Mouse (Mus musculus) hindbrain, embryonic 14.5 days (tissue): Measurements from ENCODE around the gene Padi3. TPM values are rescaled to one million over a fixed set of nuclear protein-coding genes. Genes with fewer than 3 reads are reported as not detected.

Source experiments
- ATAC-seq: fragments of 200-750 bp; cut with Nextera tagmentation; 2 replicates; pipeline ENCODE4 v1.8.0; 2017; ENCODE audit warnings: moderate number of reproducible peaks, mild to moderate bottlenecking, moderate TSS enrichment, moderate library complexity; ENCODE audit not compliant: low FRiP score
- DNase-seq: peaks from one replicate; pipeline ENCODE4 v3.0.0-alpha.2; 2015; ENCODE audit warnings: low spot score
- H3K27ac ChIP-seq: fragments of 300-500 bp; sonication (generic); 2 replicates; pipeline ENCODE4 v1.5.1; 2014; ENCODE audit warnings: mild to moderate bottlenecking, moderate library complexity
- H3K27me3 ChIP-seq: fragments of 300-500 bp; sonication (generic); 2 replicates; pipeline ENCODE4 v1.6.1; 2014; ENCODE audit warnings: mild to moderate bottlenecking, low read length, mixed read lengths; ENCODE audit not compliant: control insufficient read depth, insufficient read depth
- H3K36me3 ChIP-seq: fragments of 300-500 bp; sonication (generic); replicated peaks from 2 replicates; pipeline ENCODE4 v1.6.1; 2014; ENCODE audit not compliant: control insufficient read depth, insufficient read depth
- H3K4me1 ChIP-seq: fragments of 300-500 bp; sonication (generic); replicated peaks from 2 replicates; pipeline ENCODE4 v1.6.1; 2014; ENCODE audit warnings: antibody characterized with exemption, low read length, mixed read lengths; ENCODE audit not compliant: control insufficient read depth, insufficient read depth
- H3K4me2 ChIP-seq: fragments of 300-500 bp; sonication (generic); replicated peaks from 2 replicates; pipeline ENCODE4 v1.6.1; 2014; ENCODE audit warnings: mild to moderate bottlenecking, moderate library complexity
- H3K4me3 ChIP-seq: fragments of 300-500 bp; sonication (generic); replicated peaks from 2 replicates; pipeline ENCODE4 v1.5.1; 2014; ENCODE audit warnings: mild to moderate bottlenecking, low read length
- H3K9ac ChIP-seq: fragments of 300-500 bp; sonication (generic); 2 replicates; pipeline ENCODE4 v1.6.1; 2014
- H3K9me3 ChIP-seq: fragments of 300-500 bp; sonication (generic); 2 replicates; pipeline ENCODE4 v1.6.1; 2016; ENCODE audit warnings: low read length; ENCODE audit not compliant: control insufficient read depth
- WGBS: fragments of 180-500 bp; shearing (Covaris S2); extraction: QIAGEN DNeasy Blood & Tissue Kit; methylation state at CpG from one replicate; pipeline ENCODE4 v1.1.7; 2014; 5-methylcytosine and 5-hydroxymethylcytosine counted together
- polyA plus RNA-seq: library from polyadenylated mRNA; unstranded; fragments of >200 nt; fragmentation: Nextera tagmentation; extraction: Ambion mirVana; gene quantifications from 2 replicates; pipeline ENCODE4 v1.2.1, GENCODE M21; 2014

Padi3 gene
- polyA plus RNA-seq, result not detected in 2 replicates

DNA sequence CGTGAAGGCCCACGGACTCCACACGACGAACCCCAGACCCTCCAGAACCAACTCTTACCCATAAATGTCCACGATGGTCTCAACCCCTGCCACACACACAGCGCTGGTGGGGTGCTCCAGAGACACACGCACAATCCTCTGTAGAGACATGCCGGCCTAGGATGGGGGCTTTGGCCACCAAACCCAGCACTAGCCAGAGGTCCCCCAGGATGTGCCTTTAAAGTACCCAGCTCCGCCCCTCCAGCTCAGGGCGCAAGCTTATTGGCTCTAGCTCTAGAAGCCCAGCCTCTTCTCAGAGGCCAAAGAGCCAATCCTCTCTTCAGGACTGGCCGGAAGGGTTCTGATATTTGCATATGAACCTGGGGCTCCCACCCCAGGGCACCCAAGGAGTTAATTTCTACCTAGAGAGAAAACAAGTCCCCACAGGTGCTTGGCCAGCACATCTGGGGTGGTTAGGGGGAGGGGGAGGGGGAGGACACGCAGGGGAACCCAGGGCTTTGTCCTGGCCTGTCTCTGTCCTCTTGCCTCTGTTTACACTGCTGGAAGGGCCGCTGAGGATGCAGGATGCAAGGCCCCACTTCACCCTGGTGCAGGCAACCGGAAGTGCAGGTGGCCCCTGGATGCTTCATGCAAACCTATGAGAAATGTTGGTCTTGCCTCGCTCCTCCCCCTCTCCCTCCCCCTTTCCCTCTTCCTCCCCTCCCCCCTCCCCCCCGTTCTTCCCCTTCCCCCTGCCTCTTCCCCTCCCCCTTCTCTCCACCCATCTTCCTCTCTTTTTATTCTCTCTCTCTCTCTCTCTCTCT, at the start of gene Padi3:
Padi3 (minus strand) TSS at position 191 of the 803 bp plus-strand sequence.
- WGBS, result 76% methylated on average over 16 of the region's 16 CpGs

DNA sequence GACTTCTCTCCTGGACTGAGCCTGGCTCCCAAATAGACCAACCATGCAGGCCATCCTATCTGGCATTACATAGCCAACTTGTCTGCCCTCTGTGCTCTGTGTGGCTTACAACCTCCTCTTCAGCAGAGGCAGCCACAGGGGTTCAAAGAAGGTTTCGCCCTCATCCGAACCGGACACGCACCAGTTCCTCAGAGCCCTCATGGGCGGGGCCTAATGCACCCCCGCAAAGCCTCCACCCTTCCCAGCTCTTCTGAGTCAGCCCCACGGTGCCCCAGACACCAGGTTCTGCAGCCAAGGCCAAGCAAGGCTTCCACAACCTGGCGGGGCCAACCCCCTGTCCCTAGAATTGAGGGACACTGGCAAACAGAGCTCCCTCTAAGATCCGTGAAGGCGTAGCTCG, 48.8 kb upstream of the Padi3 start:
- Histone ChIP-seq H3K4me3 (no peak overlapping the region), H3K4me2 (no peak overlapping the region), H3K4me1 (no peaks in the 10 kb centered on the region), H3K36me3 (no peaks in the 10 kb centered on the region), H3K27me3 (no peaks in the 10 kb centered on the region), H3K9ac (no peak overlapping the region), H3K27ac (no peak overlapping the region), H3K9me3 (no peaks in the 10 kb centered on the region)
- ATAC-seq, result no peak
- WGBS, result 87% methylated on average over 11 of the region's 11 CpGs
- no peak for DNase-seq

More for the DNA sequence above, at the start of gene Padi3:
- H3K27me3 ChIP-seq, result no peaks in the 10 kb centered on the region
- H3K36me3 ChIP-seq, result no peaks in the 10 kb centered on the region
- H3K4me1 ChIP-seq, result peaks cover 11% of the 10 kb centered on the region; the same call in 1 of the 2 replicates
- ATAC-seq, result no peak
- H3K9ac ChIP-seq, result no peak within 1 kb of the TSS
- H3K4me3 ChIP-seq, result no peak within 1 kb of the TSS
- no peak for DNase-seq
- no peaks in the 10 kb centered on the region for H3K9me3 ChIP-seq
- no peak within 1 kb of the TSS for H3K27ac ChIP-seq
- H3K4me2 ChIP-seq, result no peak within 1 kb of the TSS

DNA sequence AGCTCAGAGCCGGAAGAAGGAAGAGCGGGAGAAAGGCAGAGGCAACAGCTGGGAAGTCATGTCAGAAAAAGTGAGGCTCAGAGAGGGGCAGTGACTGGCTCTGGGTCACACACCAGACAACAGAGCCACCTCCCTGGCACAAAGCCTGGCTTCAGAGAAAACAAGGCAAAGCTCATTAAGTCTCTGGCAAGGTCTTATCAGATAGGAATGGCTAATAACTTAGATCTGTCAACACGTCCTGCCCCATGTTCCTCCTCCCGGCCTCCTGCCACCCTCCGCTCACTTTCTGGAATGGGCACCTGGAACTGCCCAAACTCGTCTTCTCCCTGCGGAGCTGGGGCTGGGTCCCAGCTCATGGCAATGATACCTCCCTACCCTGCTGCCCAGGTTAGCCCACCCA, 47.4 kb upstream of the Padi3 start:
- H3K4me1 ChIP-seq, result no peaks in the 10 kb centered on the region
- H3K9ac ChIP-seq, result no peak overlapping the region
- H3K27ac ChIP-seq, result no peak overlapping the region
- H3K27me3 ChIP-seq, result no peaks in the 10 kb centered on the region
- no peak for DNase-seq
- H3K9me3 ChIP-seq, result no peaks in the 10 kb centered on the region
- H3K4me2 ChIP-seq, result no peak overlapping the region
- H3K36me3 ChIP-seq, result no peaks in the 10 kb centered on the region
- no peak for ATAC-seq
- 80% methylated on average over 7 of the region's 7 CpGs for WGBS
- no peak overlapping the region for H3K4me3 ChIP-seq

DNA sequence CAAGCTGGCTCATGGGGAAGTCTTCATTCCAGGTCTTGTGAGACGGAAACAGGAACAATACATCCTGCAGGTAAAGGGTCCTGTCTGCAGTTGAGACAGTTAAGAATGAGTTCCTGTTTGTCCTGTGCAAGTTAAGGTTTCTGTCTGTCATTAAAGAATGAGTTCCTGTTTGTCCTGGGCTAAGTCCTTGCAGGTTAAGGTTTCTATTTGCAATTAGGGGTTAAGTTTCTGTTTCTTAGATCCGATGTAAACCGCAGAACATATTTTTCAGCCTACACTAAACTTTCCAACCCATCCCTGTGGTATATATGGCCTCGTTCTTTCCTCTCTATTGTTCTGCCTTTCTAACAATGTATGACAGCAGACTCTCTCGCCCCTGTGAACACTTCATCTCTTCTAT, 46.6 kb upstream of the Padi3 start:
- Histone ChIP-seq H3K9me3 (no peaks in the 10 kb centered on the region), H3K27me3 (no peaks in the 10 kb centered on the region), H3K4me1 (no peaks in the 10 kb centered on the region), H3K36me3 (no peaks in the 10 kb centered on the region), H3K27ac (no peak overlapping the region), H3K4me3 (no peak overlapping the region), H3K9ac (no peak overlapping the region), H3K4me2 (no peak overlapping the region)
- ATAC-seq, result no peak
- WGBS, result 82% methylated on average over 5 of the region's 5 CpGs
- no peak for DNase-seq

DNA sequence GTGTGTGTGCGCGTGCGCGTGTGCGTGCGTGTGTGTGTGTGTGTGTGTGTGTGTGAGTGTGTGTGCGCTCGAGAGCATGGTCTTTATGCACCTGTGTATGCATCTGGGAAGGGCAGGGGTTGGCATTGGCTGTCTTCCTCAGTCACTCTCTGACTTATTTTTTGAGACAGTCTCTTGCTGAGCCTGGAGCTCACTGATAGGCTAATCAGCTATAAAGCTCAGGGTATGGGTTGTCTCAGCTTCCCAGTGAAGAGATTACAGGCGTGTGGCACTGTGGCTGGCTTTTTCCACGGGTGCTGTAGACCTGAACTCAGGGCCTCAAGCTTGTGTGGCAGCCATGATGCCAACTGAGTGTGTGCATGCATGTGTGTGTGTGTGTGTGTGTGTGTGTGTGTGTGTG, 44.7 kb upstream of the Padi3 start:
- no peak for DNase-seq
- no peaks in the 10 kb centered on the region for H3K36me3 ChIP-seq
- ATAC-seq, result no peak
- 91% methylated on average over 6 of the region's 10 CpGs for WGBS
- H3K4me3 ChIP-seq, result no peak overlapping the region
- H3K9ac ChIP-seq, result no peak overlapping the region
- no peaks in the 10 kb centered on the region for H3K27me3 ChIP-seq
- no peak overlapping the region for H3K4me2 ChIP-seq
- H3K9me3 ChIP-seq, result no peaks in the 10 kb centered on the region
- H3K4me1 ChIP-seq, result no peaks in the 10 kb centered on the region
- no peak overlapping the region for H3K27ac ChIP-seq

DNA sequence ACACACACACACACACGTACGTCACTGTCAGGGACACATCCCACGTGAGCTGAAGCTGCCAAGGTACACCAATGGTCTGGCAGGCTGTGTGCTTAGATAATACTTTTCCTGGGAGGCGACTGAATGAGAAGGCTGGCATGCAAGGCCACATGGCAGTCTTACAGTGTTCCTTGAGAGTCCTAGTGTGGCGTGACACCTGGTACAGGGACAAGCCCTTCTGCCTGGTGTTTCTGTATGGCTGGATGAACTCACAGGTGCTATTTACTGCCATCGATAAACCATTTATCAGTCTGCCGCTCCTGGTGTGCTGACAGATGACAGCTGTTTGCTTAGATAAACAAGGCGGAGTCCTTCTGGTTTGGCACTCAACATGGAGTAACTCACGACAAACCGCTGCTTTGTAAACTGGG, 44.0 kb upstream of the Padi3 start:
- no peak overlapping the region for H3K27ac ChIP-seq
- H3K4me2 ChIP-seq, result no peak overlapping the region
- no peaks in the 10 kb centered on the region for H3K4me1 ChIP-seq
- WGBS, result 71% methylated on average over 10 of the region's 10 CpGs
- no peaks in the 10 kb centered on the region for H3K27me3 ChIP-seq
- DNase-seq, result no peak
- H3K9me3 ChIP-seq, result no peaks in the 10 kb centered on the region
- H3K9ac ChIP-seq, result no peak overlapping the region
- H3K4me3 ChIP-seq, result no peak overlapping the region
- ATAC-seq, result no peak
- H3K36me3 ChIP-seq, result no peaks in the 10 kb centered on the region

DNA sequence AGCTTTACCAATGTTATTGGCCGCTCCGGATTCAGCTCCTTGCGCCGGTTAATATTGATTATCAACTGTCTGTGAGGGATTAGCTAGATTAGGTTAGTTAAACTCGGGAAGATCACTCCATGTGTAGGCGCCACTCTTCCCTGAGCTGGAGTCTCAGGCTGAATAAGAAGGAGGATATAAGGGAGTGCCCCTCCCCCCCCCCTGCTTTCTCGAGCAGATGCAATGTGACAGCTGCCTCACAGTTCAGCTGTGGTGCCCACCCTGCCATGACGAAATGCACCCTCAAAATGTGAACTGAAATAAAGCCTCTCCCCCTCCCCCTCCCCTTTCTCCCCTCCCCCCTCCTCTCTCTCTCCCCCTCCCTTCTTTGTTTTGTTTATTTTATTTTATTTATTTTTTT, 43.2 kb upstream of the Padi3 start:
- ATAC-seq, result no peak
- Histone ChIP-seq H3K4me1 (no peaks in the 10 kb centered on the region), H3K4me2 (no peak overlapping the region), H3K27me3 (no peaks in the 10 kb centered on the region), H3K36me3 (no peaks in the 10 kb centered on the region), H3K4me3 (no peak overlapping the region), H3K27ac (no peak overlapping the region), H3K9ac (no peak overlapping the region), H3K9me3 (no peaks in the 10 kb centered on the region)
- no peak for DNase-seq
- WGBS, result 62% methylated on average over 8 of the region's 8 CpGs

DNA sequence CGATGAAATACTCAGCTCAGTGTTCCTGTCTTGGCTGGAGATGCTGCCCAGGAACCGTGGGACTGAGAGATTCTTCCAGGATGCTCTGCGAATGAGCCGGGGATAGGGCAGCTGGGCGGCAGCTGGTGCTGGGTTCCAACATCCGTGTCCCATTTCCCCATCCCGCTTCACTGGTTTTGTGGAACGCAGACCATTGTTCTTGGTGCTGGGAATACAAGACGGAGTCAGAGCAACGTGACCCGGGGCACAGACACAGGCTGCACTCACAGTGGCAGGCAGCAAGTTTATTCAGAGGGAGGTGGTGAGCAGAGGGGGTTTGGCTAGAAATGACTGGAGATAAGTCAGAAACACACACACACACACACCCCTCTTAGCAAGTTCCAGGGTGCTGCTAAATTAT, 38.9 kb upstream of the Padi3 start:
- H3K4me1 ChIP-seq, result no peaks in the 10 kb centered on the region
- no peaks in the 10 kb centered on the region for H3K36me3 ChIP-seq
- 49% methylated on average over 11 of the region's 11 CpGs for WGBS
- H3K9ac ChIP-seq, result no peak overlapping the region
- H3K4me2 ChIP-seq, result no peak overlapping the region
- H3K27ac ChIP-seq, result no peak overlapping the region
- H3K9me3 ChIP-seq, result no peaks in the 10 kb centered on the region
- no peaks in the 10 kb centered on the region for H3K27me3 ChIP-seq
- H3K4me3 ChIP-seq, result no peak overlapping the region
- ATAC-seq (no peak), DNase-seq (no peak)

DNA sequence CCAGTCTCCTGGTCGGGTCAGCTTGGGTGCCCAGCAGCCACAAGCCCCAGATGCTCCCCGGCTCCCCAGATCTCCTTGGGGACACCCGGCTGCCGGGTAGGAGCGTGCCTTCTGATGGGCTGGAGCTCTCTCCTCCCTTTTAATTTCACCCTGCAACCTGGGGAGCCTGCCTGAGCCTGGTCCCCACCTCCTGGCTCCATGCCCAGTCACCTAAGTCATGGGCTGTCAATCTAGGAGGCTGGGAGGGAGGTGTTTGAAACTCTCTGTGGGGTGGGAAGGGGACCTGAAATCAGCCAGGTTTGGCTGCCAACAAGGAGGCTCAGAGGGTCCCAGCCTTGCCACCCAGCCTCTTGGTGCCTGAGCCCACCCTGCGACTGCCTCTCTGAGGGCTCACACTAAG, 35.2 kb upstream of the Padi3 start, which contains the start of gene Padi1:
Padi1 (minus strand) TSS at position 113 of the 400 bp plus-strand sequence.
- no peaks in the 10 kb centered on the region for H3K9me3 ChIP-seq
- H3K27ac ChIP-seq, result no peak within 1 kb of the TSS
- no peak for DNase-seq
- no peaks in the 10 kb centered on the region for H3K4me1 ChIP-seq
- WGBS, result 56% methylated on average over 6 of the region's 6 CpGs
- H3K4me2 ChIP-seq, result no peak within 1 kb of the TSS
- no peaks in the 10 kb centered on the region for H3K27me3 ChIP-seq
- H3K4me3 ChIP-seq, result no peak within 1 kb of the TSS
- no peak within 1 kb of the TSS for H3K9ac ChIP-seq
- no peaks in the 10 kb centered on the region for H3K36me3 ChIP-seq
- no peak for ATAC-seq
